Mouse (Mus musculus) testis, adult 2 months (tissue): ENCODE results near the gene Grin3b.

ENCODE experiments used
- CTCF ChIP-seq: fragments of 200-500 bp; IDR thresholded peaks from 2 replicates; pipeline ENCODE4 v1.5.1; 2012; ENCODE audit warnings: low read depth, mild to moderate bottlenecking, inconsistent platforms, low read length, moderate library complexity; ENCODE audit not compliant: control insufficient read depth, insufficient read depth, insufficient replicate concordance
- POLR2A ChIP-seq: fragments of 200-500 bp; IDR thresholded peaks from 2 replicates; pipeline ENCODE4 v1.6.1; 2012; ENCODE audit warnings: low read depth, mild to moderate bottlenecking, inconsistent platforms, low read length, moderate library complexity; ENCODE audit not compliant: control insufficient read depth

GRCm38 (mm10) chr10:79985334-79986231 lies 15.1 kb downstream of the Grin3b start:
- TF ChIP-seq CTCF (no peak), POLR2A (no peak)
